ENCODE assay signal across 8 mouse cellular contexts in the genomic region with DNA sequence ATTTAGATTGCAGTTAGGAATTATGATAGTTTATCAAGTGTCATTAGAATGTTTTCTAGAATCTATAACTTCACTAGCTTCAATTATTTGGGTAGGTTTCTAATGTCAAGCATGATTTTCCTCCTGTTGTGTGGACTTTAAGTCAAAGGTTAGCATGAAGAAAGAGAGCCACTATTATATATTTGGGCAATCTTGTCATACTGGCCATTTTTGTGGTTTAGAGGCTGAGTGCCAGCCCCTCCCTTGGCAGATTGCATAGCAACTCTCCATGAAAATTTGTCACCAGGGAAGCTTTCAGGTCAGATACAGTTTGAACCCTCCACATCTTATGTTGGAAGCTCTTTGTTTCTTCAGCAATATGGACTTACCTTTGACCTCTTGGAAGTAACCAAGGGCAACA.
"Had no signal": no experiment of that assay in that cellular context is flagged by ENCODE, and none has a peak within 500 bp of the region (broad histone marks: within the 10 kb centered on the region; RNA-seq: fewer than 3 reads in every experiment).

No protein-coding gene starts in this region.

- DNase-seq: liver, postnatal 0 days; lung, adult 2 months; lung, postnatal 14 days; lung, postnatal 36 days; right cerebral cortex, postnatal 14 days; thymus, adult 2 months; thymus, postnatal 25 days; thymus, postnatal 4 days had no signal
